Mouse (Mus musculus) mature B cell (primary cell): Measurements from ENCODE around the gene Cckar.
"Not testable (repeated sequence)": the region's sequence is repeated elsewhere in the genome, so short reads cannot be mapped to it uniquely, and the experiment has no call there.

Source experiments
- in situ Hi-C: fragments of 300-500 bp; cut with MboI; formaldehyde crosslinking; loops from 2 replicates; pipeline ENCODE4 v1.14.3; 2019

Cckar gene

DNA sequence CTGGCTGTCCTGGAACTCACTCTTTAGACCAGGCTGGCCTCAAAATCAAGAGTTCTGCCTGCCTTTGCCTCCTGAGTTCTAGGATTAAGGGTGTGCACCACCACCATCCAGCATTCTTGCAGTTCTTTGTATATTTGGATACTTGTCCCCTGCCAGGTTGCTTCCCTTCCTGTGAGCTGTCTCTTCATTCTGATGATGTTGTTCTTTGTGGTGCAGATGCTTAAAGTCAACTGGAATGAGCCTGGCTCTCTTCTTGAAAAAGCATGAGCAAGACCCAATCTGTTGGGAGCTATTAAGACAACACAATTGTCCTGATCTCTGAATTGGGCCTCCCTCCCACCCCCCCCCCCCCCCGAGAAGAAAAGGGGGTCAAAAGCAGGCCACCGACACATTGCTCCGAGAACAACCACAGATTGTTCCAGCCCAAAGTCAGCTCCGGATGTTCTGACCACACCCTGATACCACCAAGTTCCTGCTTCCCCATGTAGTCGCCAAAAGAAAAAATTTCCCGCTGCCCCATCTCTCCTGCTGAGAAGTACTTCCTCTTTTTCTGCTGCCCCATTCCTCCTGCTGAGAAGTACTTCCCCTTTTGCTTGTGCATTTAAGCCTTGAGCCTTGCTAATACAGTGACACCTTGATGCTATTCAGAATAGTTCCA lies 33.9 kb downstream of the Cckar start:
- in situ Hi-C loops: not testable (repeated sequence)

DNA sequence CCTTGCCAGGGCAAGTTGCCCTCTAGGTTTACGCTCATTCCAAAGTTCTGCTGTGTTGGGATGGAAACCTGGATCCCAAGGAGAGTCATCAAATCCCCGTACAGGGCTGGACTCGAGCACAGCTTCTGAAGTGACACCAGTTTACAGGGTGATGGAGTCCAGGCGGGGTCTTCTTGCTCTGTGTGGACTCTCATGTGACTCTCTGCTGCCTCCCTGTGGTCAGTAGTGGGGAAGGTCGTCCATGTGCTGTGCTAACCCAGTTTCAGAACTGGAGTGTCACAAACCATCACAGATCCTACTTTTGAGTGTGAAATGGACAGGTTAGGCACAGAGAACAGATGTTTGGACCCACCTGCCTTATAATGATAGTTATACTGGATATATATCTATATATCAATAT lies 35.2 kb downstream of the Cckar start:
- in situ Hi-C loops: no loop called here

DNA sequence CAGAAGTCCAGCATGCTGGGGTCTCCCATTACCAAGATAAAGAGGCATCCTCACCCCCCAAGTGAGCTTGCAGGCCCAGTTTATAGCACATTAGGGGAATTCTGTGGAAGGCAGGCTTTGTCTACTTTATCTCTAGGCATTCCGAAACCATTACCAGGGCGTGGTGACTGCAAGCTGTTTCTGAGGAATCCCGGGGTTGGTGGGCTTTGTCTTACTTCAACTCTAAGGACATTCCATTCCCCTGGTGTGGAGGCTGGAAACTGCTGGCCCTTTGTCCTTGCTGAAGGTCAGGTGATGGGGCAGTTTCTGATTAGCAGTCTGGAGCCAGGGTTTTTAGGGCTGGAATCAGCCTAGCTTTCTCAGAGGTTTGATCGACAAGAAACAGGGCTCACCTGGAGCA lies 36.0 kb downstream of the Cckar start:
- in situ Hi-C loops: no loop called here

DNA sequence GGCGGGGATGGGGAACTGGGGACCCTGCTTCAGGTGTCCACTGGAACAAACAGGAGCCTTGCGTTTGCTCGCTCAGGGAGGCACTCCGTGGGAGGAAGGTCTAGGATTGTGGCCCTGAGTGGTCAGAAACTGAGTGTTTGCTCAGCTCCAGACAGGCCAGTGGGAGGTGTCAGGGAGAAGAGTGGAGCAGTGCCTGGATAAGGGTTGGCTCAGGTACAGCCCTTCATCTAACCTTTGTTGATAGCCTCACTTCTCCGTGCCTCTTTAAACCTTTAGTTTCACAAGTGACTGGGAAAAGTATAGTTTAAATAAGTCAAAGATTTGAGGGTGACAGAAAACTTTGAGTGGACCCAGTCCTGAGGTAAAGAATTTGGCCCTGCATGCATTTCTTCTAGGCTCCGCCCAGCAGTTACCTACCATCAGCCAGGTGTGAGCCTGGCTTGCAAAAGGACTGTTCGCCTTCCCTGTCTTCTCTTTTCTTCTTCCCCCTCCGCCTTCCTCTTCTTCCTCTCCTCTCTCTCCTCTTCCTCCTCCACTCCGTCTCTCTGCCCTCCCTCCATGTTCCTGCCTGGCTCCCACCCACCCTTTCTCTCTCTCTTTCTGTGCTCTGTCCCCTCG lies 37.1 kb downstream of the Cckar start:
- in situ Hi-C loops: no loop called here

DNA sequence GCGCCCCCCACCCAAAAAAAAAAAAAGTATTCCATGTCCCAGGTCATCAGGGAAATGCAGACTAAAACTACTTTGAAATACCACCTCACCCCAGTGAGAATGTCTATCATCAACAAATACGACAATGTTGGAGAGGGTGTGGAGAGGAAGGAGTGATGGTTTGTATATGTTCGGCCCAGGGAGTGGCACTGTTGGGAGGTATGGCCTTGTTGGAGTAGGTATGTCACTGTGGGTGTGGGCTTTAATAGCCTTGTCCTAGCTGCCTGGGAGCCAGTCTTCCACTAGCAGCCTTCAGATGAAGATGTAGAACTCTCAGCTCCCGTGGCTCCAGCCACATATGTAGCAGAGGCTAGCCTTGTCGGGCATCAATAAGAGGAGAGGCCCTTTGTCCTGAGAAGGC lies 39.5 kb downstream of the Cckar start:
- in situ Hi-C loops: no loop called here

DNA sequence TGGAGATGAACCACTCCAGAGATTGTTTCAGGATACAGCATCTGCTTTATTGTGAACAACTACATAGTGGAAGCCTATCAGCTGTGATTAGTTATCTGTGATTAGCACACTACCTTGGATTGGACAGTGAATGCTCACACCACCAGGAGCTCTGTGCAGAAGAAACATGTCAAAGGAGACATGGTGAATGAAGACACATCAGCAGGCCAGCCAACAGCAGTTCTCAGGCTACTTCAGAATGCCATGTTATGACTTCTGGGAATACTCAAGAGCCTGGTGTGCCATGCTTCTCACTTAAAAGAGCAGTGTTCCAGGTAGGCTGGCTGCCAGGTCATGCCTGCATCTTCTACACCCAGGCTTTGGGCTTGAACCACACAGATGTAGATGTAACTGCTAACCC lies 43.8 kb downstream of the Cckar start:
- in situ Hi-C loops: no loop called here

DNA sequence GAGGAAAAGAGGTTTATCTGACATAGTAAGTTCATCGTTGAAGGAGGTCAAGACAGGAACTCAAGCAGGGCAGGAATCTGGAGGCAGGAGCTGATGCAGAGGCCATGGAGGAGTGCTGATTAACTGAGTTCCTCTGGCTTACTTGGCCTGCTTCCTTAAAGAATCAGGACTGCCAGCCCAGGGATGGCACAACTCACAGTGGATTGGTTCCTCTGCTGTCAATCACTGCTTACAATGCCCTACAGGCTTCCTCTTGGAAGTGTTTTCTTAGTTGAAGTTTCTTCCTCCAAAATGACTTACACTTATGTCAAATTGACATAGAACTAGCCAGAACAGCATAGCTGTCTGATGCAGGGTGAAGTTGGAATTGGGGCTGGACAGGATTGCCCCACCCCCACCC lies 45.1 kb downstream of the Cckar start:
- in situ Hi-C loops: no loop called here

DNA sequence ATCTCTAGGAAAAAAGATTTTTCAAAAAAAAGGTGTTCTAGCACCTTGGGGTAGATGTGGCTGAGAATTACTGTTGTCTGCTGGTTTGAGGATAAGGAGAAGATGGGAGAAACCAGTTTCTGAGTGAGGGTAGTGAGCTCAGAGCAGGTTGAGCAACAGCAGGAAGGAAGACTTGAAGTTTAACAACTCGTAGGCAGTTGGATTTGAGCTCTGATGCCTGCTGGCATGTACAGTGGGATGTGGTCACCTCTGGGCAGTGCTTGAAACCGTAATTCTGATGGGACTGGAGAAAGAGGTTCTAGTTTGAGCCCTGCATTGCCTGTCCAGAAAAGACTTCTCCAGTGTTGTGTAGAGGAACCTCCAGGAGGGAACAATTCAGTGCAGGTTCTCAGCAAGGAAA lies 46.0 kb downstream of the Cckar start:
- in situ Hi-C loops: no loop called here

DNA sequence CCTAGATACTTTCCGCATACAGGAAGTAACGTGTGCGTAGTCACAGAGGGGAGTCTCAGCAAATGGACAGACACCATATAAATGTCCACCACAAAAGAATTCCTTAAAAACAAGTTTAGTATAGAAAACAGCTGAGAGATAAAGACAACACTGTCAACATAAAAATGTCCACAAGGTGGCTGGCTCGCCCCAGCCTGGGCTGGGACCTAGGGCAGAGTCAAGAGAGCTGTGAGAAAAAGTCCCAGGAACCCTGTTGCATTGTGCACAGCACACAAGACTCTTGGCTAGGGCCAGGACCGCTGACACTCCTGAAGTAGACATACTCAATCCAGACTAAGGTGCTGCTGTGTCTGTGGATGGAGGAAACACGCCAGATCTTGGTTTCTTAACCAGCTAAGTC lies 49.6 kb downstream of the Cckar start:
- in situ Hi-C loops: no loop called here

DNA sequence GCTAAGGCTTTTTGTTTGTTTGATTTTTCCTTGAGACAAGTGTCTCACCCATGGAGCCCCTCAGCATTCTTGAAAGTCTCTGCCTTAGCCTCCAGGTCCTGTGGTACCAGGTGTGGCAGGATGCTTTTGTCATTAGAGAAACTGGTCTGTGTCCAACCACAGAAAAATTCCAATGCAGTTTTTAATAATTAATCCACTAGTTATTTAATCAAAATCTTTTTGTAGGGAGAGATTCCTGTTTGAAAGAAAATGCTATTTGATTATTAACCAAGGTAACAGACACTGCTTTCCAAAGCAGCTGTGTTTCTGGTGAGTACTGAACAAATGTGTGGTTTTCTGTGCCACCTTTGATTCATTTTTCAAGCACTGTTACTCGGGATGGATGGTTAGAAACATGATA lies 50.9 kb downstream of the Cckar start:
- in situ Hi-C loops: no loop called here
